Mouse (Mus musculus) heart, embryonic 14.5 days (tissue): ENCODE measurements at regions not wholly inside any gene's neighbourhood (a gene's known extent, or its start where the extent isn't known, plus 50 kb on each side); places are given as distances from the start of the nearest gene placed in this dataset.

Experiments
- ATAC-seq: fragments of 200-750 bp; cut with Nextera tagmentation; 2 replicates; pipeline ENCODE4 v1.8.0; 2017; ENCODE audit warnings: low read depth, moderate TSS enrichment; ENCODE audit not compliant: insufficient number of reproducible peaks, insufficient read depth, low FRiP score
- H3K27ac ChIP-seq, 2 experiments: fragments of 200-500 bp in 1 of 2; fragments of 300-500 bp in 1 of 2; sonication (generic) in 1 of 2; replicated peaks in 1 of 2; 2 replicates each; pipeline ENCODE4 v1.5.1; 2012 to 2014; ENCODE audit warnings: low read depth in 2 of 2, low read length in 2 of 2, control low read depth in 1 of 2, mild to moderate bottlenecking in 1 of 2, mixed read lengths in 1 of 2; ENCODE audit not compliant: control insufficient read depth in 1 of 2, insufficient read depth in 1 of 2
- H3K27me3 ChIP-seq: fragments of 300-500 bp; sonication (generic); 2 replicates; pipeline ENCODE4 v1.6.1; 2014; ENCODE audit warnings: mild to moderate bottlenecking, low read length, control low read depth; ENCODE audit not compliant: control insufficient read depth, insufficient read depth
- H3K36me3 ChIP-seq: fragments of 300-500 bp; sonication (generic); 2 replicates; pipeline ENCODE4 v1.6.1; 2014; ENCODE audit warnings: mild to moderate bottlenecking, control low read depth, low read length, mixed read lengths; ENCODE audit not compliant: control insufficient read depth, insufficient read depth
- H3K4me1 ChIP-seq, 2 experiments: fragments of 200-500 bp in 1 of 2; fragments of 300-500 bp in 1 of 2; sonication (generic) in 1 of 2; 2 replicates each; pipeline ENCODE4 v1.6.1; 2012 to 2014; ENCODE audit warnings: low read length in 2 of 2, control low read depth in 1 of 2, mixed read lengths in 1 of 2; ENCODE audit not compliant: control insufficient read depth in 2 of 2, insufficient read depth in 2 of 2
- H3K4me2 ChIP-seq: fragments of 300-500 bp; sonication (generic); 2 replicates; pipeline ENCODE4 v1.6.1; 2014; ENCODE audit warnings: mild to moderate bottlenecking, low read length
- H3K4me3 ChIP-seq, 2 experiments: fragments of 200-500 bp in 1 of 2; fragments of 300-500 bp in 1 of 2; sonication (generic) in 1 of 2; 2 replicates each; pipeline ENCODE4 v1.5.1; 2012 to 2014; ENCODE audit warnings: low read length in 2 of 2, mild to moderate bottlenecking in 2 of 2, control low read depth in 1 of 2, low read depth in 1 of 2, moderate library complexity in 1 of 2; ENCODE audit not compliant: control insufficient read depth in 1 of 2, insufficient read depth in 1 of 2
- H3K9ac ChIP-seq: fragments of 300-500 bp; sonication (generic); 2 replicates; pipeline ENCODE4 v1.6.1; 2014; ENCODE audit warnings: mild to moderate bottlenecking, low read length
- H3K9me3 ChIP-seq: fragments of 300-500 bp; sonication (generic); 2 replicates; pipeline ENCODE4 v1.6.1; 2016; ENCODE audit warnings: low read length, control low read depth; ENCODE audit not compliant: control insufficient read depth
- WGBS: fragments of 180-500 bp; shearing (Covaris S2); extraction: QIAGEN DNeasy Blood & Tissue Kit; methylation state at CpG from one replicate; pipeline ENCODE4 v1.1.7; 2014; 5-methylcytosine and 5-hydroxymethylcytosine counted together

- Histone ChIP-seq H3K27ac (no peak overlapping the region; a peak in 1 of 4 replicates), H3K36me3 (no peaks in the 10 kb centered on the region), H3K9ac (no peak overlapping the region), H3K4me3 (no peak overlapping the region), H3K27me3 (no peaks in the 10 kb centered on the region), H3K9me3 (no peaks in the 10 kb centered on the region), H3K4me2 (no peak overlapping the region), H3K4me1 (peaks cover 8 to 17% of the 10 kb centered on the region in 2 experiments)
- ATAC-seq: no peak
- 74% methylated on average over 5 of the region's 5 CpGs for WGBS
Observed at GRCm38 (mm10) chr9:116329147-116329546, 154.0 kb upstream of the Tgfbr2 start.

GRCm38 (mm10) chr9:116328201-116328600, 153.0 kb upstream of the Tgfbr2 start:
- Histone ChIP-seq H3K4me3 (no peak overlapping the region), H3K36me3 (no peaks in the 10 kb centered on the region), H3K4me1 (peaks cover 14 to 20% of the 10 kb centered on the region in 2 experiments), H3K4me2 (no peak overlapping the region), H3K9me3 (no peaks in the 10 kb centered on the region), H3K27me3 (no peaks in the 10 kb centered on the region), H3K9ac (no peak overlapping the region), H3K27ac (peak overlapping the region in 1 of 2 experiments; percentile 39; a peak in 1 of 4 replicates)
- 26% methylated on average over 3 of the region's 3 CpGs for WGBS
- ATAC-seq: no peak

- H3K4me3 ChIP-seq: no peak overlapping the region
- WGBS: 91% methylated on average over 2 of the region's 2 CpGs
- H3K27me3 ChIP-seq: no peaks in the 10 kb centered on the region
- H3K27ac ChIP-seq: no peak overlapping the region
- no peaks in the 10 kb centered on the region for H3K9me3 ChIP-seq
- no peak for ATAC-seq
- H3K4me2 ChIP-seq: no peak overlapping the region
- peaks cover 14 to 20% of the 10 kb centered on the region in 2 experiments for H3K4me1 ChIP-seq
- H3K36me3 ChIP-seq: no peaks in the 10 kb centered on the region
- no peak overlapping the region for H3K9ac ChIP-seq
Observed at GRCm38 (mm10) chr9:116327080-116327479, 151.9 kb upstream of the Tgfbr2 start.

GRCm38 (mm10) chr9:116324971-116325370, 149.8 kb upstream of the Tgfbr2 start:
- Histone ChIP-seq H3K4me3 (no peak overlapping the region), H3K9ac (no peak overlapping the region), H3K4me2 (no peak overlapping the region), H3K4me1 (peaks cover 17 to 20% of the 10 kb centered on the region in 2 experiments), H3K27ac (peak overlapping the region in 1 of 2 experiments; percentile 58; a peak in 1 of 4 replicates), H3K36me3 (no peaks in the 10 kb centered on the region), H3K9me3 (no peaks in the 10 kb centered on the region), H3K27me3 (no peaks in the 10 kb centered on the region)
- ATAC-seq: no peak
- WGBS: 32% methylated on average over 4 of the region's 4 CpGs

GRCm38 (mm10) chr9:116323871-116324721, 148.9 kb upstream of the Tgfbr2 start:
- 63% methylated on average over 9 of the region's 9 CpGs for WGBS
- ATAC-seq: peak; percentile 44; the same call in 1 of the 2 replicates
- no peaks in the 10 kb centered on the region for H3K9me3 ChIP-seq
- H3K4me3 ChIP-seq: no peak overlapping the region
- no peaks in the 10 kb centered on the region for H3K36me3 ChIP-seq
- no peaks in the 10 kb centered on the region for H3K27me3 ChIP-seq
- H3K4me2 ChIP-seq: no peak overlapping the region
- no peak overlapping the region for H3K9ac ChIP-seq
- H3K4me1 ChIP-seq: peaks cover 17 to 20% of the 10 kb centered on the region in 2 experiments
- H3K27ac ChIP-seq: peak overlapping the region; percentile 58 to 59; a peak in 3 of 4 replicates

- no peak overlapping the region for H3K4me3 ChIP-seq
- H3K9ac ChIP-seq: no peak overlapping the region
- H3K27me3 ChIP-seq: no peaks in the 10 kb centered on the region
- peaks cover 13 to 14% of the 10 kb centered on the region in 2 experiments for H3K4me1 ChIP-seq
- no peaks in the 10 kb centered on the region for H3K9me3 ChIP-seq
- no peaks in the 10 kb centered on the region for H3K36me3 ChIP-seq
- no peak overlapping the region for H3K4me2 ChIP-seq
- 86% methylated on average over 6 of the region's 6 CpGs for WGBS
- ATAC-seq: no peak
- no peak overlapping the region for H3K27ac ChIP-seq
Observed at GRCm38 (mm10) chr9:116321908-116322307, 146.7 kb upstream of the Tgfbr2 start.

GRCm38 (mm10) chr9:116319421-116319820, 144.3 kb upstream of the Tgfbr2 start:
- H3K27ac ChIP-seq: no peak overlapping the region
- no peak overlapping the region for H3K4me3 ChIP-seq
- H3K9ac ChIP-seq: no peak overlapping the region
- WGBS: 82% methylated on average over 3 of the region's 3 CpGs
- no peaks in the 10 kb centered on the region for H3K9me3 ChIP-seq
- H3K4me1 ChIP-seq: peaks cover 11 to 15% of the 10 kb centered on the region in 2 experiments
- H3K36me3 ChIP-seq: no peaks in the 10 kb centered on the region
- no peaks in the 10 kb centered on the region for H3K27me3 ChIP-seq
- H3K4me2 ChIP-seq: no peak overlapping the region
- no peak for ATAC-seq
